Mouse (Mus musculus): ENCODE measurements around the gene Zmynd10.

GRCm38 (mm10) chr9:107583174-107583573 lies 36.1 kb downstream of the Zmynd10 start:
- TF ChIP-seq CTCF (IDR thresholded peaks at IDR 0.05) (no peak), POLR2A (IDR thresholded peaks at IDR 0.05; ENCODE audit: insufficient read depth, low read depth, low read length) (no peak)

Measured in heart, adult 2 months (tissue).